Mouse (Mus musculus) lung, postnatal 36 days (tissue): ENCODE results near the gene Cfap97.
"Not testable (repeated sequence)": the region's sequence is repeated elsewhere in the genome, so short reads cannot be mapped to it uniquely, and the experiment has no call there.

Source experiments
- DNase-seq: peaks from one replicate; pipeline ENCODE4 v3.0.0; 2022; ENCODE audit warnings: mixed read lengths

Gene Cfap97

GRCm38 (mm10) chr8:46162953-46163869 is 11.6 kb downstream of the Cfap97 start:
- DNase-seq, result peak; percentile 96

- DNase-seq, result no peak
Measured at GRCm38 (mm10) chr8:46163870-46164190, 12.3 kb downstream of the Cfap97 start.

GRCm38 (mm10) chr8:46173651-46174050 is 22.1 kb downstream of the Cfap97 start:
- no peak for DNase-seq

GRCm38 (mm10) chr8:46180136-46180535 is 28.6 kb downstream of the Cfap97 start:
- DNase-seq, result no peak

GRCm38 (mm10) chr8:46185361-46185760 is 33.8 kb downstream of the Cfap97 start:
- peak; percentile 73 for DNase-seq

- DNase-seq, result no peak
Measured at GRCm38 (mm10) chr8:46193100-46193499, 41.5 kb downstream of the Cfap97 start.

- DNase-seq, result no peak
Measured at GRCm38 (mm10) chr8:46196877-46197276, 45.3 kb downstream of the Cfap97 start.

GRCm38 (mm10) chr8:46197673-46198072 is 46.1 kb downstream of the Cfap97 start:
- no peak for DNase-seq

- no peak for DNase-seq
Measured at GRCm38 (mm10) chr8:46202350-46202749, 50.8 kb downstream of the Cfap97 start.

- DNase-seq, result no peak
Measured at GRCm38 (mm10) chr8:46204301-46204700, 52.7 kb downstream of the Cfap97 start.

- DNase-seq, result no peak
Measured at GRCm38 (mm10) chr8:46204974-46205640, 53.5 kb downstream of the Cfap97 start.

- no peak for DNase-seq
Measured at GRCm38 (mm10) chr8:46206107-46206506, 54.5 kb downstream of the Cfap97 start.

GRCm38 (mm10) chr8:46208354-46208753 is 56.8 kb downstream of the Cfap97 start:
- peak; percentile 6 for DNase-seq

GRCm38 (mm10) chr8:46209057-46209456 is 57.5 kb downstream of the Cfap97 start:
- DNase-seq, result peak; percentile 10

GRCm38 (mm10) chr8:46210404-46211315 is 59.1 kb downstream of the Cfap97 start, which contains the start of gene Slc25a4:
Slc25a4 (minus strand) TSS chr8:46211284.
- peak; percentile 96 for DNase-seq

GRCm38 (mm10) chr8:46211611-46212071 is 60.1 kb downstream of the Cfap97 start:
- DNase-seq, result no peak

- no peak for DNase-seq
Measured at GRCm38 (mm10) chr8:46212194-46212593, 60.6 kb downstream of the Cfap97 start.

GRCm38 (mm10) chr8:46213971-46214480 is 62.5 kb downstream of the Cfap97 start:
- no peak for DNase-seq

GRCm38 (mm10) chr8:46216838-46217237 is 65.3 kb downstream of the Cfap97 start:
- peak; percentile 48 for DNase-seq

GRCm38 (mm10) chr8:46220566-46220965 is 69.0 kb downstream of the Cfap97 start:
- DNase-seq, result no peak

- no peak for DNase-seq
Measured at GRCm38 (mm10) chr8:46225501-46225900, 73.9 kb downstream of the Cfap97 start.

GRCm38 (mm10) chr8:46226622-46227021 is 75.1 kb downstream of the Cfap97 start:
- no peak for DNase-seq

- not testable (repeated sequence) for DNase-seq
Measured at GRCm38 (mm10) chr8:46231968-46232367, 80.4 kb downstream of the Cfap97 start.
